Mouse (Mus musculus) granulocyte monocyte progenitor cell, adult 5-6 weeks (primary cell): ENCODE data around the gene Ube2l6. TPM values are rescaled to one million over a fixed set of nuclear protein-coding genes. Genes with fewer than 3 reads are reported as not detected.

Experiments
- ATAC-seq: replicated peaks from 2 replicates; pipeline ENCODE4 v1.8.0; 2016; ENCODE audit warnings: mild to moderate bottlenecking, moderate TSS enrichment, inconsistent platforms; ENCODE audit not compliant: poor library complexity, severe bottlenecking
- total RNA-seq, 2 experiments: library from RNA; stranded (forward) in 1 of 2; stranded (reverse) in 1 of 2; fragments of 200-712, 200-1000 nt in 1 of 2; fragments of >200 nt in 1 of 2; fragmentation: Nextera tagmentation in 1 of 2; gene quantifications; 2 replicates each; pipeline ENCODE4 v1.2.3; 2014 to 2017

Ube2l6 gene
- 5.6 and 6.3 TPM in 2 replicates for total RNA-seq (2014; fragmentation: Nextera tagmentation)
- total RNA-seq (2017) = 4.0 and 7.1 TPM in 2 replicates

DNA sequence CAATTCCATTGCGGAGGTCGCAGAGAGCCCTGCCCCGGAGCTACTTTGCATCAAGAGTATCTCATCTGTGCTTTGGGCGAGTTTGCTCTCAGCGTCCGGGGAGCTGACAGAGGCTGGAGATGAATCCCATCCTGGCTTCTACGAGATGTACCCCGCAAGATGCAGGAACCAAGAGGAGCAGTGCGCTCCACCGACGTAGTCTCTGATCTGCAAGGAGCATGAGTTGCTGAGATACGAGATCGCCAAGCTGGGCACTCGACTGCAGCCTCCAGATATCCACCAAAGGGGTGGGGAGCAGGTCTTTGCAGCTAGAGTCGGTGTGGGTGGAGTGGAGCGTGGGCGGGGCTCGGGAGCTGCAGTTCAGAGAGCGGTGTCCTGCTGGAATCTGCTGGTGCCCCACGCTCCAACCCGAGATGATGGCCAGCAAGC lies at the start of gene Ube2l6:
Gene Ube2l6, plus strand, starts transcription at position 336 of the 429 bp plus-strand sequence.
- peak; percentile 51 for ATAC-seq

DNA sequence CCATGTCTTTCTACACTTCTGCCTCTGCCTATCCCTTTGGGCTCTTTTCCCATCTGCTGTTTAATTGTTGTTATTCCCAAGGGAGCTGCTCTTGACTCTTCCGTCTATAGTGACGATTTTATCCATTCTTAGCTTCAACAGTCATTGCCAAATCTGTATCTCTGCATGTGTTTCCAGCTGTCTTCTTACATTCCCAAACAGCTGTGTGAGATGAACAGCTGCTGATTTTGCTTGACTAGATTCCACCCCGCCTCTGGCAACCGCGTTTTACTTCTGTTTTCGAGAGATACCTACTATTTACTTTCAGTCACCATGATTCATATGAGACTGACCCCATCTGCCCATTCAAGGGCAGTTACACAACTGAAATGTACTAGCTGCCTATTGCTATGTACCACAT lies 48.5 kb upstream of the Ube2l6 start:
- ATAC-seq = no peak

DNA sequence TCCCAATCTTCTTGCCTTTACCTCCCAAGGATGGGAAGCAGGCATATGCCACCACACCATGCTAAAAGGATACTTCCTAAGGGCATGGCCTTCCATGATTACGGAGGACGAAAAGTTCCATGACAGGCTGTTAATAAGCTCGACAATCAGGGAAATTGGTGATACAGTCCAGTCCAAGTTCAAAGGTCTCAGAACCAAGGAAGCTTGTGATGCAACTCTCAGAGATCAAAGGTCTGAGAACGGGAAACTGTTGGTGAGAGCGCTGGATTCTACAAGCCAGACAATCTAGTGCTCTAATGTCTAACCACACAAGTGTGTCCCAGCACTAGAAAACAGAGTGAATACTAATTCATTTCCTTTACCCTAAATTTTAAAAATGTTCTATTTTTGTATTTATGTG lies 42.4 kb upstream of the Ube2l6 start:
- ATAC-seq = no peak

DNA sequence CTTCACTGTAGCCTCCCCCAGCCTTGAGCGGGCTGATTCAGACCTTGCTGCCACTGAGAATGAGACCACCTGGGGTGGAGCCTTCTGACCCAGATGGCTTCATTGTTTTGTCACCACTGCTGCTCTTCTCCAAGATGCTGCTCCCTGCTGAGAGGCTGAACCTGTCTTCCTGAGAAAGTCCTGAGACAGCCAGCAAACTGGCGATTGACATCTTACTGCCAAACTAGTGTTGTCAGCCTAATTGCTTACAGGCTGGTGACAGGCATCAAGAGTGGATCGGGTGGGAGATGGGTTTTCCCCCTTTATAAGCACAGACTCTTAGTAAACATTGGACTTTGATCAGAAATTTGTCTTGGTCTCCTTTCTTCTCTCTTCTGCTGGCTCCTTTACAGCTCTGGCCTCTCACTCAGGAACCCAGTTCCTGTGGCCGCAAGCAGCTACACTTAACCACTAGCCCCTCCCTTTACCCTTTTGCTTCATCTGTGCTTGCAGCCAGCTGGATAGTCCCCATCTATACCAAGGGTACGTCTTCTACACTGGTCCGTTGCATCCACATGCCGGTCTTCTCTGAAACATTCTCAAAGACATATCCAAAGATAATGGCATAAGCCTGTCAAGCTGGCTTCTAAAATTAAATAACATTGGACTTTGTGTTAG lies 41.5 kb upstream of the Ube2l6 start:
- ATAC-seq = peak; percentile 52; the same call in 1 of the 2 replicates

DNA sequence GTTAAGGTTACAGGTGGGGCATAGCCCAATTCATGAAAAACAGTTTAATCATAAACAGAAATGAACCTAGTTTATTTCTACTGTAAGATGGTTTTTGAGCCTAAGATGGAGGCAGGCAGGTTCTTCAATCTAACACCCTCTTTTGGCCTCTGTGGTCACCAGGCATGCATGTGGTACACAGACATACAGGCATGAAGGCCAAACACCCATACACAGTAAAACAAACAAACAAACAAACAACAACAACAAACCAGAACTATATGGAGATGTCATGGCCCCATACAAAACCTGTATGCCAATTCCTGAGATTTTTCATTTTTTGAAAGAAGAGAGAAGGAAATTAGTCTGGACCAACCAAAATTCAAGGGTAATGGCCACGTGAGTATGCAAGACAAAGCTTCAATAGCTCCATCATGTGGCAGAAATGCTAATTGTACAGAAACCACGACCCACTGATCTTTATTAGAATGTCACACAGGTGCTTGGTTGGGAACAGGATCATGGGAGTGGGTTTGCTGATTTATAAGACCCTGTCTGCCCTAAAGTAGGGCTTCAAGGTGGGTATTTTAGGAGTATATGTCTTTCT lies 40.0 kb upstream of the Ube2l6 start:
- ATAC-seq = peak; percentile 85

DNA sequence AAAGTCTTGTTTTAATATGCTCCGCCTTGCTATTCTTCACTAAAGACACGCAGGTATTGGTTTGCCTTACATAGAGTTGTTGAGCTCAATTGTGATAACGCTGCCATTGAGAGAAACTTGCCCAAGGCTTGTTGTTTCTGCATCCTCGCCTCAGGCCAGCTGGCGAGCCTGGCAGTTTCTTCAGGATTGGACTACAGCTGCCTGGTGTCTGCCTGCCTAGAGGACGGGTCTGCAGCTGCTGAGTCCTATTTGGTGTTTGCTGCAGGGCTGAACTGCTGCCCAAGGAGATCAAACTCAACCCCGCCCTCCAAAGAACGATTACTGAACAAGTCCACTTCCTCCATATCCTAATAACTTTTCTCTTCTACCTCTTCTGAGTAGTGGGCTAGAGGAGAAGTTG lies 37.9 kb upstream of the Ube2l6 start:
- no peak for ATAC-seq

DNA sequence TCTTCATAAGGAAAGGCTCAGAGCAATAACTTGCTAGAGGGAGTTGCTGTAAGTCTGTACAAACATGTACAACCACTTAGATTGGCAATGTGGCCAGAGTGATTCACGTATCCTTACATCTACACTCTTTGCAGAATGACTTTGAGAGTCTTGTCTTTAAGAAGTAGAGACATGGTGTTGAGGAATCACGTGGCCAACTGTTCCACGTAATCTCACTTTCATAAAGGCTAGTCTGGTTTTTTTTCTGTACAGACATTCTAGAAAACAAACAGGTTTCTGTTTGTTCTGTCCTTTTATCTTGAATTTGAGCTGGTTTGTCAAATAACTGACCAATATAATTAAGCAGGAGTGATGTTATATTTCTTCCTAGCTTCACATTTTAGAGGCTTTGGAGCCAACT lies 37.3 kb upstream of the Ube2l6 start:
- no peak for ATAC-seq

DNA sequence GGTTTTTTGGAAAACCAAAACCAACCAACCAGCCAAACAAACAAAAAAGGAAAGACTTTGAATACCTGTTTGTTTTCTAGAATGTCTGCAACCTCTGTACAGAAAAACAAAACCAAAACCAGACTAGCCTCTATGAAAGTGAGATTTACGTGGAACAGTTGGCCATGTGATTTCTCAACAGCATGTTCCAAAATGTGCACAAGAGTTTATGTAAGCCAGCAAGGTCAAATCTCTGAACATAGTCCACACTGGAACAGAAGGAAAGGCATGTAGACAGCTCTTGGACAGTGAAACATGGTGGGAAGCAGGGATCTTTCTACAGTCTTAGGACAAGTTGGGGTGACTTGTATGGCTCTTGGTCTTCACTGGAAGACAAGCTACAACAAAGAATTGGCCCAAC lies 36.8 kb upstream of the Ube2l6 start:
- ATAC-seq = no peak

DNA sequence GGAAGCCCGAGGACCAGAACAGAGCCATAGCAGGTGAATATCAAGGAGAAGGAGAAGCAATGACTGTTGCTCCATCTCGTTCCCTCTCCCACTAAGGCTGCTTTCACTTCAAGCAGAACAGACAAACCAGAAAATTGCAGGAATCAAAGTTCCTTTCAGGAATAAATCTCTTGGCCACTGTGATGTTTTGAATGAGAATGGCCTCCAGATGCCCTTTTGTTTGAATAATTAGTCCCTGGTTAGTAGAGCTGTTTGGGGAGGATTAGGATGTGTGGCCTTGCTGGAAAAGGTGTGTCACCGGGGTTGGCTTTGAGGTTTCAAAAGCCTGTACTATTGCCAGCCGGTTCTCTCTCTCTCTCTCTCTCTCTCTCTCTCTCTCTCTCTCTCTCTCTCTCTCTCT lies 36.3 kb upstream of the Ube2l6 start:
- no peak for ATAC-seq

DNA sequence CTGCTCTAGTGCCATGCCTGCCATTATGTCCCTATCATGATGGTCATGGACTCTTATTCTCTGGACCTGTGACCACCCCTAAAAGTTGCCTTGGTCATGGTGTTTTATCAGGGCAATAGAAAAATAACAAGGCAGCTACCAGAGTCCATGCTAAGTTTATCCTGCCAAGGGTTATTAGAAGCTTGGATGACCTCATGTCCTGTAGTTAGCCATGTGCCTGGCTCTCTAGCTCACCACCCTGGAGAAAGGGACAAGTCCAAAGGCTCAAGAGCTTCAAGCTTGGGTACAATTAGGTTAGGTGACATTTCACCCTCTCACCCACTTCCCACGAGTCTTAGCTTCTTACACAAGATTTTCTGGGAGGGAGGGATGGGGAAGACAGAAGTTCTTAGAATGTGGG lies 35.8 kb upstream of the Ube2l6 start:
- no peak for ATAC-seq

DNA sequence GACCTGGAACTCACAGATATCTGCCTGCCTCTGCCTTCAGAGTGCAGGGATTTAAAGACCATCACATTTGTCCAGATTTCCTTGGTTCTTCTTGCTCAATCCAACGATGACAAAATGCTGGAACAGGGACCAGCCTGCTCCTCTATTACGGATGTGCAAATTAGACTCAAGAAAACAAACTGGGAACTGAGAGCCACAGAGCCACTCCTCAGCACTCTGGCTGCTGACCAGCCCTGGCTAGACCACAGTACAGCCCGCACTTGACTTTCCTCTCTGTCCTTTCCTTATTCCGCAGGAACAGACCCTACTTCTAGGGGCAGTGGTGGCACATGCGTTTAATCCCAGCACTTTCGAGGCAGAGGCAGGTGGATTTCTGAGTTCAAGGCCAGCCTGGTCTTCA lies 28.1 kb upstream of the Ube2l6 start:
- ATAC-seq = no peak

DNA sequence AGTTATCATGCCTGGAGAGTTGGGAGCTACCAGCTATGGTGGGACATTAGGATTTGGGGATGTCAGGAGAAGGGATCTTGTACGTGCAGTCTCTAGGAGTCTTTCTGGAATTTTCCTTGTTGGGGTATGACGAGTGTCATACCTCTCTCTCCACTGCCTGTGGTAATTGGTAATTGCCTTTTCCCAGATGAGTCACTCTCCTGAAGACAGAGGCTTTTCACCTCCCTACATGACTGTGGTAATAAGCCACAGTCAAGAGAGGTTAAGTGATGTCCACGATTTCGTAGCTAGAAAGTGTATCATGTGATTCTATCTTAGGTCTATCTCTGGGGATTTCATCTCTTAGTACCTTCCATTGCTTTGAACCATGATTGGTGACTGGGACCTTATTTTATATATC lies 26.2 kb upstream of the Ube2l6 start:
- ATAC-seq = no peak

DNA sequence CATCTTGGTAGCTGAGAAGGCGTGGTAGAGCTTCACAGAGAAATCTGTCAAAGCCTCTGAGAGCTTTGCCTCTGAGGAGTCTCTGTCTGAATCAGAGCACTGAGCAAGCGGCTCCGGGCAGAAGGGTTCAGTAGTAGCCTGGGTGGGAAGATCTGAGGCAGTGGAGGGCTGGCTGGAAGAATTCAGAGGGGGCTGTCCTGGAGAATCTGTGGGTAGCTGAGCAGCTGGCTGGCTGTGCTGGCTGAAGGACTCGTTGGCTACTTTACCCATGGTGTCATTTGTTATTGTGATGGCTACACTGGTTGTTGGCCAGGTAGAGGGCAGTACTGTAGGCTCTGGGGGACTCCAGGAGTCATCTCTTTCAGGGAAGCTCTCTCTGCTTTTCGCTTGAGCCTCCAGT lies 25.4 kb upstream of the Ube2l6 start:
- no peak for ATAC-seq

DNA sequence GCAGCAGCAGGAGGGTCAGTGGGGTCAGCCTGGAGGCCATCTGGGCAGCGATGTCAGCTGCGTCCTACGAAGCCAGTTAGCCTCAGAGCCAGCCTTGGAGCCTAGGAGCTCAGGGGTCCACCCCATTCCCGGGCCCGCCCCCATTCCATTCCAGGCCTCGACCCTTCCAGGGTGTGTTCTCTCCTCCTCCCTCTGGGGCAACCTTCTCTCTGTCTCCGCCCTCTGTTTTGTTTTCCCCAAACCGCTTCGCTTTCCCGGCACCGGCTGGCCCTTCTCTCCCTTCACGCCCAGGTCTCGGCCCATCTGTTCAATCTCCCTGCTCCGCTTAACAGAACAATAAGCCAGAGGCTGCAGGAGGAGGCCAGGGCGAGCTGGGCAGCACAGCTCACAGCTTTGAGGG lies 23.9 kb upstream of the Ube2l6 start:
- ATAC-seq = no peak

DNA sequence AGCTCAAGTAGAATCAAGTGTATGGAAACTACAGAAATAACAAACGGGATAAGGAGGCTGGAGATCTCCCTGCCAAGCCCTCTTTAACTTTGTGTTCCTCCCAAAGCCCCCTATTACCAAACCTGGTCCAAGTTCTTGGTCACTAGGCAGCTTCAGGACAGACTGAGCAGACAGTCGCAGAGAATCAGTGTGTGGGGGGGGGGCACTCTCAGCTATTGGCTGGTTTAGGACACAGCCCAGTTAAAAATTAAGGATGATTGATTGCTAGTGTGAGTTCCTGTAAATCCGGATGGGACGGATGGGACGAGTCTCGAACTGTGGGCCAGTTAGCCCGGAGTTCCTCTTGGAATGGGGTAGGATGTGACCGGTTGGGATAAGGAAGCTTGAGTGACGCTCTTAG lies 23.4 kb upstream of the Ube2l6 start, which contains the start of gene Serping1:
Gene Serping1, minus strand, starts transcription at position 204 of the 400 bp plus-strand sequence.
- ATAC-seq = no peak

DNA sequence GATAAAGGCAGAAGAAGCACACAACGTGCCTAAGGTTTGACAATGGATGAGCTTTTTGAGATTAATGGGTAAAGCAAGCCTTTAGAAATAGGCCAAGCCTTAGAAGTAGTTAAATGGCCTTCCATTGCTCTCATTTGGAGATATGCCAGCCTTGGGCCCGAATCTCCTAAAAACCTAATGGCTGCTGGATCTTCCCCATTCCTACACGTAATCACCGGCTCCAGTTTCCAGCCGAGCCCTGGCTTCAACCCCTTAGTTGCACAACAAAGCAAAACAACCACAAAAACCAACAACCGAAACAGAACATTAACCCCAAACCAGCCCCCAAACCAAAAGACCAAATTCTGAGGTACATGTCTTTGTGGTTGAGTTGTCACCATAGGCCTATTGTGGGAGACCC lies 23.0 kb upstream of the Ube2l6 start:
- ATAC-seq = peak; percentile 52

DNA sequence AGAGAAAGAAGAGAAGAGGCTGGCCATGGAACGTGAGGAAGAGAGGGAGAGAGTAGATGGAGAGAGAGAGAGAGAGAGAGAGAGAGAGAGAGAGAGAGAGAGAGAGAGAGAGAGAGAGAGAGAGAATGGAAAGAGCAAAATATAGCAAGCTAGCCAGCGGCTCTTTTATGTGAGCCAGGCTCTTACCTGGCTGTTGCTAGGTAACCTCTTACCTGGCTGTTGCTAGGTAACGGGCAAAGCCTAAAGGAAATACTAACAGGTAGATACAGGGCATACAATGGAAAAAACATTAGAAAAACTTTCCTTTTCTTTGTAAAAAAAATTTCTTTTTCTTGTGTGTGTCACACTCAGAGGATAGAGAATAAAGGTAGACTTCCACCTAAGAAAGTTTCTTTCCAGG lies 20.9 kb upstream of the Ube2l6 start:
- ATAC-seq = no peak

DNA sequence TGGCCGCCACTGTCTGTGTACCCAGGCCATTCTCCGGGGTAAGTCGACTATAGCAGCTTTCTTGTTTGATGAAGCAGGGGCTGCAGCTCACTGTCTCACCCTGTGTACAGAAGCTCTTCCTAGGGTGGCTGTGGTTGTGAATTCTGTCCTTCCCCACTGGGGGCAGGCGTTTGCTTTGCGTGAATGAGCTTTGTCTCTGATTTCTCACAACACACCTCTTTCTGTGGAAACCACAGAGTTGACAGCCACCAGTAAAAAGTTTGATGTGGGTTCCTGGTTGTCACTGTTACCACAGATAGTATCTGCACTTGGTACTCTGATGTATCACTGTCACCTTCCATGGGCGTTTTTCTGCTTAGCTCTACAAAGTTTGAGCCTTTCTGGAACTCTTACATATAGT lies 19.4 kb upstream of the Ube2l6 start:
- peak; percentile 79 for ATAC-seq

DNA sequence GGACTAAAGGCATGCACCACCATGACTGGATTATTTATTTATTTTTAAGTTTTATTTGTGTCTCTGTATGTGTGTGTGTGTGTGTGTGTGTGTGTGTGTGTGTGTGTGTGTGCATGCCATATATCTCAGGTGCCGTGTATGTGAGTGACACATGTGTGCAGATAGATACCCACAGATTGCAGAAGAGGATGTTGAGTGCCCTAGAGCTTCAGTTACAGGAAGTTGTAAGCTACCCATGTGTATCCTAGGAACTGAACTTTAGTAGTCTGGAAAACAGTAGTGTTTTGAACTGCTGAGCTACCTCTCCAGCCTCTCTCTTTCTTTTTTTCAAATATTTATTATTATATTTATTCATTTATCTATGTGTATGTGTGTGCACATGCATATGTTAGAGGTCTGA lies 15.3 kb upstream of the Ube2l6 start:
- ATAC-seq = peak; percentile 70

DNA sequence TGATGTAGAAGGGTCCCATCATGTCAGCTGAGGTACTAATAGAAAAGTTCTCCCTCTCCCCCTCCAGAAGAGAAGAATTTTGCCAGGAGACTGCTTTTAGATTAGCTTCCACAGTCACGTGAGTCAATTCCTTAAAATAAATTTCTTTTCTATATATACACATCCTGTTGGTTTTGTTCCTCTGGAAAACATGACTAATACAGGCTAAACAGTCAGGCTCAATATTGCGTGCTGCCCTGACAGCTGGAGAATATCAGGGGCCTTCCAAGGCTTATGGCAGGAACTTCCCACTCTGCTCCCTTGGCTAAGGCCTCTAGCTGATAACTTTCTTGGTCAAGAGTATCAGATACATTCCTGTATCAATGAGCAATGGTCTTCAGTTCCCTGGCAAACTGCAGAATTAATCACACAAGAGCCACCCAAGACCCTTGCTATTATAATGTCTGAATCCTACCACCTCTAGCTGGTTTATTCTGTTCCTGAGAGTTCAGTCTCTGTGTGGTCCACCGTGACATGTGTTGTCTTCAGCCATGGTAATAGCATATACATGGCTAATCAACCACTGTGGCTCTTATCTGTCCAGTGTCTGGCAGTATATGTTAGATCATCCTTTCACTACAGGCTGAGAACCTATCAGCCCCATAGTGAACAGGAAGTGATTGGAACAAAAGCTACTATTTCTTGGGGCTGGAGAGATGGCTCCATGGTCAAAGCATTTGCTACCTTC lies 14.6 kb upstream of the Ube2l6 start:
- ATAC-seq = no peak

DNA sequence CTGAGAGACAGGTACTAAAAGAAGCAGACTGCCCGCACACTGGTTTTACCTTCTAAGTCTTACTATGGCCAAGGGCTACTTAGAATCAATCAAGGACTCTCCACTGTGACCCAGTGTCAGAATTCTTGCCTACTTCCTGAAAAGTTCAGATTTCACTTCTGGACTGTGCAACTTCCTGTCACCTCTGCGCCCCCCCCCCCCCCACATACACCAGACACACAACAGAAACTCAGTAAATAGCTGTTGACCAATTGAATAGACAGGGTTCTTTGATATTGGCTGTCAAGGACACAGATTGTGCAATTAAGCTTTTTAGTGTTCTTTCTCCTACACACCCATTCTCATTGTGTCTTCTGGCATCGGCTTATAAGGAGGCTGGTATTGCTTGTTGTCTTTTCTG lies 10.3 kb upstream of the Ube2l6 start:
- peak; percentile 83 for ATAC-seq

DNA sequence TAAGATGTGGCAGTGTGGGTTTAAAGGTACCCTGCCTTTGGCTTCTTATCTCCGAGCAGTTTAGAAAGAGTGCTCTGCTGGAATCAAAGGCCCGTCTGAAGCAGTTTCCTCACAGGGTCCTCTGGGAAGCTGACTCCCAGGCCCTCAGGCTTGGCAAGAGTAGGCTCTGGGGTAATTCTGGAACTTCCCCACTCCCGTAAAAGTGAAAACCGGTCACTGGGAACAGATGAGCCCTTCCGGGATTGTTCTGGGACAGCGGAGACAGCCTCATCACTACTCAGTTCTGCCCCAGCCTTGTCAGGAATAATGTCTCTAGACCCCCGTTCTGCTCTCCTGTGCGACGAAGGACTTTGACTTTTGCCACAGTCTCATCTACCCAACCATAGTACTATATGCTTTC lies 8.2 kb upstream of the Ube2l6 start:
- no peak for ATAC-seq
